Mouse (Mus musculus) myocyte (in vitro differentiated cells): ENCODE data around the gene Myo1d. TPM values are rescaled to one million over a fixed set of nuclear protein-coding genes. Genes with fewer than 3 reads are reported as not detected.

ENCODE experiments used
- H3K27me3 ChIP-seq: one replicate; pipeline ENCODE4 v1.6.1; 2011; ENCODE audit not compliant: control insufficient read depth, insufficient read depth, insufficient read length
- H3K36me3 ChIP-seq: one replicate; pipeline ENCODE4 v1.6.1; 2011; ENCODE audit not compliant: control insufficient read depth, insufficient read depth
- H3K4me2 ChIP-seq: one replicate; pipeline ENCODE4 v1.6.1; 2011; ENCODE audit warnings: low read depth, control low read depth
- H3K4me3 ChIP-seq: one replicate; pipeline ENCODE4 v1.5.1; 2011; ENCODE audit warnings: mild to moderate bottlenecking, control low read depth, moderate library complexity
- H3K79me2 ChIP-seq: one replicate; pipeline ENCODE4 v1.6.1; 2011; ENCODE audit not compliant: control insufficient read depth, insufficient read depth
- H3ac ChIP-seq: one replicate; pipeline ENCODE4 v1.6.1; 2011; ENCODE audit not compliant: control insufficient read depth, insufficient read length
- CEBPB ChIP-seq: IDR thresholded peaks from 2 replicates; pipeline ENCODE4 v1.6.1; 2011; ENCODE audit warnings: mild to moderate bottlenecking, moderate library complexity; ENCODE audit not compliant: poor library complexity, insufficient read depth, severe bottlenecking
- E2F4 ChIP-seq: IDR thresholded peaks from one replicate; pipeline ENCODE4 v1.6.1; 2011; ENCODE audit warnings: mild to moderate bottlenecking, control low read depth, moderate library complexity; ENCODE audit not compliant: insufficient read depth
- MAX ChIP-seq: IDR thresholded peaks from one replicate; pipeline ENCODE4 v1.6.1; 2011; ENCODE audit warnings: low read depth, mild to moderate bottlenecking, control low read depth
- MYOD1 ChIP-seq, 3 experiments: IDR thresholded peaks; one replicate each; pipeline ENCODE4 v1.6.1; 2011; ENCODE audit warnings: control low read depth in 2 of 3, low read depth in 2 of 3, mild to moderate bottlenecking in 2 of 3, moderate library complexity in 1 of 3; ENCODE audit not compliant: insufficient read length in 2 of 3, control insufficient read depth in 1 of 3
- MYOG ChIP-seq, 3 experiments: IDR thresholded peaks; one replicate each; pipeline ENCODE4 v1.6.1; 2011; ENCODE audit warnings: control low read depth in 2 of 3, low read depth in 2 of 3, mild to moderate bottlenecking in 2 of 3; ENCODE audit not compliant: insufficient read length in 2 of 3, control insufficient read depth in 1 of 3, insufficient read depth in 1 of 3
- POLR2A ChIP-seq: IDR thresholded peaks from one replicate; pipeline ENCODE4 v1.6.1; 2011; ENCODE audit warnings: low read depth, mild to moderate bottlenecking, control low read depth, moderate library complexity; ENCODE audit not compliant: insufficient read length
- POLR2AphosphoS2 ChIP-seq: IDR thresholded peaks from one replicate; pipeline ENCODE4 v1.6.1; 2011; ENCODE audit warnings: low read depth, control low read depth; ENCODE audit not compliant: insufficient read length
- REST ChIP-seq: IDR thresholded peaks from one replicate; pipeline ENCODE4 v1.6.1; 2011; ENCODE audit warnings: mild to moderate bottlenecking, control low read depth, moderate library complexity; ENCODE audit not compliant: insufficient read depth, insufficient read length
- SRF ChIP-seq: IDR thresholded peaks from one replicate; pipeline ENCODE4 v1.6.1; 2011; ENCODE audit warnings: low read depth; ENCODE audit not compliant: control insufficient read depth, insufficient read length
- TCF12 ChIP-seq: IDR thresholded peaks from one replicate; pipeline ENCODE4 v1.6.1; 2011; ENCODE audit warnings: mild to moderate bottlenecking, control low read depth; ENCODE audit not compliant: poor library complexity, insufficient read depth, severe bottlenecking
- TCF3 ChIP-seq: IDR thresholded peaks from one replicate; pipeline ENCODE4 v1.6.1; 2011; ENCODE audit warnings: low read depth, control low read depth; ENCODE audit not compliant: insufficient read length
- USF1 ChIP-seq: IDR thresholded peaks from one replicate; pipeline ENCODE4 v1.6.1; 2011; ENCODE audit warnings: low read depth, mild to moderate bottlenecking, control low read depth, moderate library complexity
- polyA plus RNA-seq: library from polyadenylated mRNA; unstranded; fragments of >200 nt; fragmentation: generic; extraction: Trizol; gene quantifications from one replicate; pipeline ENCODE4 v1.2.1, GENCODE M21; 2012; ENCODE audit warnings: missing spikeins

Myo1d gene
- 10.5 TPM for polyA plus RNA-seq

DNA sequence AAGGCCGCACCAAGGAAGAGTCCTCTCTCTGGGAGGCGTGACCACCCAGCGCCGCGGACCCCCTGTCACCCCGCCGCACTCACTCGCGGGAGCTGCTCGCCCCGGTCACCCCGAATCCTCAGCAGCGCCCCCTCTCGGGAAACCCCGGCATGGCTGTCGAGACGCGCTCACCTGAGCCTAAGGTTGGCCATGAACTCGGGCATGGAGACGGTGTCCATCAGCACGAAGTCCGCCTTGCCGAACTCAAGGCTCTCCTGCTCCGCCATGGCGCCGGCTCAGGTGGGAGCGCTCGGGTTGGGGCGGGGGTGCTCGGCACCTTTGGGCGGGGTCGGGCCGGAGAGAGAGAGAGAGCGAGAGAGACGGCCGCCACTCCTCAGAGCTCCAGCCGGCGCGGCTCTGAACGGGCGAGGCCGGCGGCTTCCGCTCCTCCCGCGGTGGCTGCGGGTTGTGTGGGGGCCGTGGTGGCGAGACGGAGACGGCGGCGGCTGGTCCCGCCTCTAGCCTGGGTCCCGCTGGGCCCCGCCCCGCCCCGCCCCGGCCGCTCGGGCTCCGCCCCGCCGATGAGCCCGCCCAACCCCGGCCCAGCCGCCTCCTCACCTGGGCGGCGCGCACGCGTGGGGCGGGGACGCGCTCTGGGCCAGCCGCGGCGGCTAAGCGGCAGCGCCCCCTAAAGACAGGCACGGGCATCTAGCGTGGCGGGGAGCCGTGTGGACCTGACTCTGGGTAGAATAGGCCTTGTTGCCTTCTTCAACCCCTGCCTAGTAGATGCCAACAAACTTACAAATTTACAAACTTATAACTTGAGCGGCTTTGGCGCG is at the start of gene Myo1d:
TSS of gene Myo1d (minus strand) at position 499 of the 818 bp plus-strand sequence.
- Histone ChIP-seq H3K4me2 (peak within 1 kb of the TSS; percentile 87), H3K79me2 (no peaks in the 10 kb centered on the region), H3K4me3 (peak within 1 kb of the TSS; percentile 52), H3K36me3 (no peaks in the 10 kb centered on the region), H3K27me3 (no peaks in the 10 kb centered on the region), H3ac (peak within 1 kb of the TSS; percentile 49)
- TF ChIP-seq MYOG (IDR thresholded peaks at IDR 0.05; ENCODE audit: control insufficient read depth in 1 of 3, insufficient read depth in 1 of 3, insufficient read length in 2 of 3, low read depth in 2 of 3) (peak in 2 of 3 experiments; percentile 3 to 21), USF1 (no peak), REST (no peak), CEBPB (no peak), TCF12 (no peak), POLR2AphosphoS2 (peak; percentile 68), MYOD1 (IDR thresholded peaks at IDR 0.05; ENCODE audit: control insufficient read depth in 1 of 3, insufficient read length in 2 of 3, low read depth in 2 of 3) (peak in 1 of 3 experiments; percentile 14), MAX (no peak), E2F4 (no peak), SRF (peak; percentile 33), TCF3 (no peak), POLR2A (peak; percentile 91)

DNA sequence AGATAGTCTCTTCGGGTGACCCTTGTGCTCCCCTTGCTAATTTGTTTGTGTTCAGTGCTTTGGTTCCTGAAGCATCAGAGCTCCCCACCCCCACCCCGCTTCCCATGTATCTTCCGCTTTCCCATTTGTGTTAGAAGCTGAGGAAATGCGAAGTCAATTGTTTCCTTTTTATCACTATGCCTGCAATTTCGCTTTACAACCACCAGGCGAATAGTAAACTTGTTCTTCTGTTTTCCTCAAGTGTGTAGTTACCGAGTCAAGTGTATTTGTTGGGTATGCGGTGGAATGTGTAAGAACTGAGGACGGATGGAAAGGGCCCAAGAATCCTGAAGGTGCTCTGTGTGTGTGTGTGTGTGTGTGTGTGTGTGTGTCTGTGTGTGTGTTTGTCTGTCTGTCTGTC is 42.0 kb upstream of the Myo1d start:
- no peak overlapping the region for H3K4me2 ChIP-seq
- TF ChIP-seq REST (no peak), TCF12 (no peak), MAX (no peak), MYOG (IDR thresholded peaks at IDR 0.05; ENCODE audit: control insufficient read depth in 1 of 3, insufficient read depth in 1 of 3, insufficient read length in 2 of 3, low read depth in 2 of 3) (no peak), SRF (no peak), MYOD1 (IDR thresholded peaks at IDR 0.05; ENCODE audit: control insufficient read depth in 1 of 3, insufficient read length in 2 of 3, low read depth in 2 of 3) (no peak), CEBPB (no peak), POLR2A (no peak), TCF3 (no peak), USF1 (no peak), E2F4 (no peak), POLR2AphosphoS2 (no peak)
- no peak overlapping the region for H3K4me3 ChIP-seq
- H3K36me3 ChIP-seq = peaks cover 7% of the 10 kb centered on the region
- no peaks in the 10 kb centered on the region for H3K27me3 ChIP-seq
- no peaks in the 10 kb centered on the region for H3K79me2 ChIP-seq
- H3ac ChIP-seq = no peak overlapping the region

DNA sequence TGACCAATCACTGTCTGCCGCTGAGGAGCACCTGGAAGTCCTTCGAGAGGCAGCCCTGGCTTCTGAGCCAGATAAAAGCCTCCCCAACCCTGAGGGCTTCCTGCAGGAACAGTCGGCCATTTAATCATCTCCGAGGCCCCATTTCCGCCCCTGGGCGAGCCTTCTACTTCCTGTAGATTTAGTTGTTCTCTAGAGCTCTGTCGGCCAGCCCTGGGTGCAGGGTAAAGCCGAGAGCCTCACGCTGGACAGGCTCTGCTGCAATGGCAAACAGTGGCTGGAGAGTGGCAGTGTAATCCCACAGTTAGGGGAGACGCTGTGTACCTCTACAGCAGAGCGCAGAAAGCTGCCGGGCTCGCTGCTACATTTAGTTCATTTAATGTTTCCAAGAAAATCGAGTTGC is 41.5 kb upstream of the Myo1d start:
- H3K4me2 ChIP-seq = no peak overlapping the region

DNA sequence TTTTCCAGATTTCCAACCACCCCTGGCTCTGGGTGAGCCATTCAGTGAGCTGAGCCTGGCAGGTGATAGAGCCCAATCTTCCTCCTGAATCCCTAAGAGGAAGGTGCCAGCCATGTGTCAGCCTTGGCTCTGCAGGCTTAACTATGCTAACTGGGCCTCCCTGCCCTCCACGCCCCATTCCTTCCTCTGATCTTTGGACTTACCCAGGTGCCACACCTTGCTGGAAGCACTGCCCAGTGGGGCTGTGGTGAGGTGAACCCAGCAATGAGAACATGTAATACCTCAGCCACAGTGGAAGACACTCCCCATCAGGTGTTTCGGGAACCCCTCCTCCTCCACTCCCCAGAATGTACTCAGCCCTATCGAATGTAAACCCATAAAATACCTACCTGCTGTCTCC is 40.3 kb upstream of the Myo1d start:
- no peak for TF ChIP-seq SRF
- no peak for TF ChIP-seq REST

More for the DNA sequence above, 41.5 kb upstream of the Myo1d start:
- TF ChIP-seq TCF12 = no peak
- H3K27me3 ChIP-seq = no peaks in the 10 kb centered on the region
- no peak overlapping the region for H3ac ChIP-seq
- no peaks in the 10 kb centered on the region for H3K79me2 ChIP-seq
- H3K4me3 ChIP-seq = no peak overlapping the region
- peaks cover 7% of the 10 kb centered on the region for H3K36me3 ChIP-seq

GRCm38 (mm10) chr11:80818060-80818697 is 38.4 kb upstream of the Myo1d start:
- no peak overlapping the region for H3K4me2 ChIP-seq
- H3K27me3 ChIP-seq = no peaks in the 10 kb centered on the region
- no peaks in the 10 kb centered on the region for H3K79me2 ChIP-seq
- no peak for TF ChIP-seq MYOD1 (IDR thresholded peaks at IDR 0.05; ENCODE audit: control insufficient read depth in 1 of 3, insufficient read length in 2 of 3, low read depth in 2 of 3)
- TF ChIP-seq TCF12 = no peak
- no peak for TF ChIP-seq POLR2A
- TF ChIP-seq POLR2AphosphoS2 = no peak
- TF ChIP-seq TCF3 = no peak
- TF ChIP-seq CEBPB = no peak
- TF ChIP-seq USF1 = peak; percentile 63
- H3ac ChIP-seq = no peak overlapping the region
- H3K36me3 ChIP-seq = peaks cover 7% of the 10 kb centered on the region
- no peak overlapping the region for H3K4me3 ChIP-seq

More for the DNA sequence above, 40.3 kb upstream of the Myo1d start:
- H3K36me3 ChIP-seq = peaks cover 7% of the 10 kb centered on the region
- H3K79me2 ChIP-seq = no peaks in the 10 kb centered on the region
- H3K4me3 ChIP-seq = no peak overlapping the region
- H3K4me2 ChIP-seq = no peak overlapping the region
- H3K27me3 ChIP-seq = no peaks in the 10 kb centered on the region
- H3ac ChIP-seq = no peak overlapping the region
